Mouse (Mus musculus): Measurements from ENCODE around the gene Gm20547. TPM values are rescaled to one million over a fixed set of nuclear protein-coding genes. Genes with fewer than 3 reads are reported as not detected.

Gene Gm20547
- polyA plus RNA-seq, 1 experiment from 2014 or later: not detected

GRCm38 (mm10) chr17:34874321-34874720 is 7.5 kb downstream of the Gm20547 start:
- WGBS: 80% methylated on average over 6 of the region's 6 CpGs
- ATAC-seq: no peak
- no peak overlapping the region for H3K4me2 ChIP-seq (replicated peaks)

GRCm38 (mm10) chr17:34865981-34866380 is 15.9 kb downstream of the Gm20547 start:
- Histone ChIP-seq H3K4me2 (replicated peaks) (no peak overlapping the region), H3K4me3 (replicated peaks) (no peak overlapping the region), H3K9me3 (no peaks in the 10 kb centered on the region), H3K36me3 (no peaks in the 10 kb centered on the region), H3K27me3 (replicated peaks) (no peaks in the 10 kb centered on the region), H3K27ac (no peak overlapping the region), H3K4me1 (replicated peaks) (no peaks in the 10 kb centered on the region; the same call in 1 of the 2 replicates), H3K9ac (no peak overlapping the region)
- ATAC-seq: no peak
- 48% methylated on average over 7 of the region's 7 CpGs for WGBS

More at GRCm38 (mm10) chr17:34874321-34874720, 7.5 kb downstream of the Gm20547 start:
- no peaks in the 10 kb centered on the region for H3K9me3 ChIP-seq
- no peak overlapping the region for H3K9ac ChIP-seq
- no peaks in the 10 kb centered on the region for H3K36me3 ChIP-seq
- no peaks in the 10 kb centered on the region for H3K4me1 ChIP-seq (replicated peaks)
- H3K27me3 ChIP-seq (replicated peaks): no peaks in the 10 kb centered on the region
- no peak overlapping the region for H3K27ac ChIP-seq
- H3K4me3 ChIP-seq (replicated peaks): no peak overlapping the region

- Histone ChIP-seq H3K4me2 (replicated peaks) (peak within 1 kb of the TSS; percentile 53), H3K27me3 (replicated peaks) (no peaks in the 10 kb centered on the region), H3K9me3 (no peaks in the 10 kb centered on the region), H3K27ac (peak within 1 kb of the TSS; percentile 79), H3K4me1 (replicated peaks) (no peaks in the 10 kb centered on the region; the same call in 1 of the 2 replicates), H3K9ac (peak within 1 kb of the TSS; percentile 24; the same call in 1 of the 2 replicates), H3K4me3 (replicated peaks) (peak within 1 kb of the TSS; percentile 23), H3K36me3 (no peaks in the 10 kb centered on the region)
- WGBS: 34% methylated on average over 8 of the region's 8 CpGs
- peak; percentile 80 for ATAC-seq
Observed at GRCm38 (mm10) chr17:34862416-34863081, 19.3 kb downstream of the Gm20547 start, which contains the start of gene Cfb. Gene Cfb (minus strand): TSS chr17:34862518.

- Histone ChIP-seq H3K4me1 (replicated peaks) (no peaks in the 10 kb centered on the region; the same call in 1 of the 2 replicates), H3K27me3 (replicated peaks) (no peaks in the 10 kb centered on the region), H3K9ac (peak overlapping the region; percentile 24; the same call in 1 of the 2 replicates), H3K9me3 (no peaks in the 10 kb centered on the region), H3K36me3 (peaks cover under 1% of the 10 kb centered on the region; the same call in 1 of the 2 replicates), H3K4me3 (replicated peaks) (peak overlapping the region; percentile 23), H3K4me2 (replicated peaks) (peak overlapping the region; percentile 53), H3K27ac (peak overlapping the region; percentile 79)
- WGBS: 53% methylated on average over 13 of the region's 13 CpGs
- ATAC-seq: peak; percentile 79
Observed at GRCm38 (mm10) chr17:34861704-34862415, 20.0 kb downstream of the Gm20547 start.

- no peak for ATAC-seq
- H3K4me2 ChIP-seq (replicated peaks): peak overlapping the region; percentile 53
- H3K36me3 ChIP-seq: peaks cover 10% of the 10 kb centered on the region
- no peak overlapping the region for H3K27ac ChIP-seq
- WGBS: 76% methylated on average over 9 of the region's 9 CpGs
- H3K4me3 ChIP-seq (replicated peaks): no peak overlapping the region
- H3K4me1 ChIP-seq (replicated peaks): no peaks in the 10 kb centered on the region; the same call in 1 of the 2 replicates
- no peak overlapping the region for H3K9ac ChIP-seq
- H3K9me3 ChIP-seq: no peaks in the 10 kb centered on the region
- no peaks in the 10 kb centered on the region for H3K27me3 ChIP-seq (replicated peaks)
Observed at GRCm38 (mm10) chr17:34860514-34860913, 21.3 kb downstream of the Gm20547 start.

GRCm38 (mm10) chr17:34858670-34859069 is 23.2 kb downstream of the Gm20547 start:
- peaks cover 22% of the 10 kb centered on the region for H3K36me3 ChIP-seq
- no peak for ATAC-seq
- 75% methylated on average over 4 of the region's 4 CpGs for WGBS

GRCm38 (mm10) chr17:34855825-34856224 is 26.0 kb downstream of the Gm20547 start:
- Histone ChIP-seq H3K4me1 (replicated peaks) (peaks cover 9% of the 10 kb centered on the region), H3K36me3 (peaks cover 33% of the 10 kb centered on the region), H3K9ac (no peak overlapping the region; the same call in 1 of the 2 replicates), H3K4me3 (replicated peaks) (no peak overlapping the region), H3K4me2 (replicated peaks) (no peak overlapping the region), H3K27ac (no peak overlapping the region), H3K27me3 (replicated peaks) (no peaks in the 10 kb centered on the region), H3K9me3 (no peaks in the 10 kb centered on the region)
- 30% methylated on average over 3 of the region's 3 CpGs for WGBS
- ATAC-seq: peak; percentile 32; the same call in 1 of the 2 replicates

More at GRCm38 (mm10) chr17:34858670-34859069, 23.2 kb downstream of the Gm20547 start:
- no peaks in the 10 kb centered on the region; the same call in 1 of the 2 replicates for H3K4me1 ChIP-seq (replicated peaks)
- no peaks in the 10 kb centered on the region for H3K9me3 ChIP-seq
- no peak overlapping the region for H3K4me3 ChIP-seq (replicated peaks)
- no peak overlapping the region for H3K27ac ChIP-seq
- H3K9ac ChIP-seq: no peak overlapping the region
- H3K4me2 ChIP-seq (replicated peaks): no peak overlapping the region
- no peaks in the 10 kb centered on the region for H3K27me3 ChIP-seq (replicated peaks)

- H3K4me3 ChIP-seq (replicated peaks): no peak overlapping the region
- no peak for ATAC-seq
- H3K27me3 ChIP-seq (replicated peaks): no peaks in the 10 kb centered on the region
- peaks cover 33% of the 10 kb centered on the region for H3K36me3 ChIP-seq
- 72% methylated on average over 3 of the region's 3 CpGs for WGBS
- H3K4me1 ChIP-seq (replicated peaks): peaks cover 11% of the 10 kb centered on the region
- no peak overlapping the region for H3K4me2 ChIP-seq (replicated peaks)
- H3K27ac ChIP-seq: no peak overlapping the region
- no peak overlapping the region for H3K9ac ChIP-seq
- H3K9me3 ChIP-seq: no peaks in the 10 kb centered on the region
Observed at GRCm38 (mm10) chr17:34854761-34855160, 27.1 kb downstream of the Gm20547 start.

- Histone ChIP-seq H3K9ac (peak overlapping the region; percentile 8; the same call in 1 of the 2 replicates), H3K4me3 (replicated peaks) (no peak overlapping the region), H3K27me3 (replicated peaks) (no peaks in the 10 kb centered on the region), H3K36me3 (peaks cover 33% of the 10 kb centered on the region), H3K4me1 (replicated peaks) (peaks cover 17% of the 10 kb centered on the region), H3K27ac (no peak overlapping the region), H3K9me3 (no peaks in the 10 kb centered on the region), H3K4me2 (replicated peaks) (no peak overlapping the region)
- 69% methylated on average over 8 of the region's 8 CpGs for WGBS
- no peak for ATAC-seq
Observed at GRCm38 (mm10) chr17:34853511-34853910, 28.3 kb downstream of the Gm20547 start.

- ATAC-seq: peak; percentile 78
- Histone ChIP-seq H3K27ac (peak overlapping the region; percentile 73; the same call in 1 of the 2 replicates), H3K4me1 (replicated peaks) (peaks cover 17% of the 10 kb centered on the region), H3K36me3 (peaks cover 42% of the 10 kb centered on the region), H3K27me3 (replicated peaks) (no peaks in the 10 kb centered on the region), H3K4me3 (replicated peaks) (peak overlapping the region; percentile 72), H3K9ac (peak overlapping the region; percentile 73), H3K4me2 (replicated peaks) (peak overlapping the region; percentile 76), H3K9me3 (no peaks in the 10 kb centered on the region)
- 1% methylated on average over 25 of the region's 25 CpGs for WGBS
Observed at GRCm38 (mm10) chr17:34850517-34851125, 31.2 kb downstream of the Gm20547 start.

- Histone ChIP-seq H3K9me3 (no peaks in the 10 kb centered on the region), H3K9ac (peak within 1 kb of the TSS; percentile 73), H3K4me1 (replicated peaks) (peaks cover 17% of the 10 kb centered on the region), H3K27ac (peak within 1 kb of the TSS; percentile 73; the same call in 1 of the 2 replicates), H3K36me3 (peaks cover 45% of the 10 kb centered on the region), H3K4me2 (replicated peaks) (peak within 1 kb of the TSS; percentile 79), H3K4me3 (replicated peaks) (peak within 1 kb of the TSS; percentile 72), H3K27me3 (replicated peaks) (no peaks in the 10 kb centered on the region)
- ATAC-seq: peak; percentile 98
- WGBS: under 1% methylated on average over 65 of the region's 65 CpGs
Observed at GRCm38 (mm10) chr17:34849722-34850516, 31.9 kb downstream of the Gm20547 start, which contains the start of the genes Skiv2l and Nelfe. Gene Skiv2l (minus strand): TSS chr17:34850210. Gene Nelfe (plus strand): TSS chr17:34850391.
